Mouse (Mus musculus) heart, adult 2 months (tissue): ENCODE data around the gene Fhad1. TPM values are rescaled to one million over a fixed set of nuclear protein-coding genes. Genes with fewer than 3 reads are reported as not detected.

Experiments used
- DNase-seq, 2 experiments: peaks; one replicate each; pipeline ENCODE4 v3.0.0; 2021
- H3K27ac ChIP-seq: fragments of 200-600 bp; 2 replicates; pipeline ENCODE4 v1.8.1; 2022
- H3K27me3 ChIP-seq: fragments of 200-500 bp; 2 replicates; pipeline ENCODE4 v1.6.1; 2012; ENCODE audit warnings: mild to moderate bottlenecking, low read length, inconsistent platforms, mixed read lengths; ENCODE audit not compliant: control insufficient read depth, insufficient read depth
- H3K36me3 ChIP-seq: fragments of 200-500 bp; 2 replicates; pipeline ENCODE4 v1.6.1; 2012; ENCODE audit warnings: low read length, inconsistent platforms; ENCODE audit not compliant: control insufficient read depth, insufficient read depth
- H3K4me1 ChIP-seq: fragments of 200-500 bp; 2 replicates; pipeline ENCODE4 v1.6.1; 2011; ENCODE audit warnings: low read length; ENCODE audit not compliant: control insufficient read depth, insufficient read depth
- H3K4me3 ChIP-seq: fragments of 200-600 bp; 2 replicates; pipeline ENCODE4 v1.8.1; 2022
- H3K79me2 ChIP-seq: fragments of 200-500 bp; replicated peaks from 2 replicates; pipeline ENCODE4 v1.6.1; 2012; ENCODE audit warnings: mild to moderate bottlenecking, inconsistent platforms, low read length, moderate library complexity, mixed read lengths; ENCODE audit not compliant: control insufficient read depth, insufficient read depth
- H3K9ac ChIP-seq: fragments of 200-500 bp; 2 replicates; pipeline ENCODE4 v1.6.1; 2012; ENCODE audit warnings: low read depth, mild to moderate bottlenecking, control low read depth, inconsistent platforms, low read length, mixed read lengths
- CTCF ChIP-seq: fragments of 200-600 bp; IDR thresholded peaks from 2 replicates; pipeline ENCODE4 v1.8.1; 2022; ENCODE audit warnings: antibody characterized with exemption, mild to moderate bottlenecking, moderate library complexity
- EP300 ChIP-seq: fragments of 200-500 bp; IDR thresholded peaks from 2 replicates; pipeline ENCODE4 v1.6.1; 2011; ENCODE audit warnings: low read depth, low read length, control low read depth; ENCODE audit not compliant: insufficient read depth
- POLR2A ChIP-seq: fragments of 200-500 bp; IDR thresholded peaks from 2 replicates; pipeline ENCODE4 v1.6.1; 2011; ENCODE audit warnings: mild to moderate bottlenecking, low read depth, low read length, control low read depth; ENCODE audit not compliant: insufficient read depth
- WGBS: fragments of 180-500 bp; shearing (Covaris S2); methylation state at CpG from one replicate; pipeline ENCODE4 v1.1.7; 2018; 5-methylcytosine and 5-hydroxymethylcytosine counted together
- intact Hi-C: fragments of 180-260 bp; cut with DNase I; formaldehyde crosslinking; loops from one replicate; pipeline ENCODE4 v1.15.1; 2025
- polyA plus RNA-seq: library from polyadenylated mRNA; depleted of rRNA; stranded (reverse); fragments of >200 nt; gene quantifications from 2 replicates; pipeline ENCODE4 v1.2.3, GENCODE M21; 2012
- total RNA-seq, 2 experiments: library from RNA; stranded (reverse); gene quantifications; 2 replicates each; pipeline ENCODE4 v1.2.3; 2021

Fhad1 gene
- total and polyA plus RNA-seq, 3 experiments = 0.47 to 0.55 (median 0.53) TPM

- intact Hi-C loops = loop anchor here (1.0 to 5.0 kb wide), 2 partner anchors 86 to 101 kb away; partner anchors contain the start of gene Efhd2
- peaks cover 6% of the 10 kb centered on the region; the same call in 1 of the 2 replicates for H3K4me1 ChIP-seq
- no peaks in the 10 kb centered on the region for H3K36me3 ChIP-seq
- H3K27ac ChIP-seq = peak overlapping the region; percentile 30; the same call in 1 of the 2 replicates
- H3K27me3 ChIP-seq = no peaks in the 10 kb centered on the region
- DNase-seq = peak; percentile 45 to 47
- TF ChIP-seq EP300 (no peak), POLR2A (peak; percentile 62), CTCF (no peak)
- no peaks in the 10 kb centered on the region for H3K79me2 ChIP-seq
- 54% methylated on average over 7 of the region's 7 CpGs for WGBS
- no peak overlapping the region for H3K9ac ChIP-seq
- H3K4me3 ChIP-seq = no peak overlapping the region
These were observed 56.1 kb downstream of the Fhad1 start for GRCm38 (mm10) chr4:141958614-141959375.

GRCm38 (mm10) chr4:141958188-141958587 is 56.7 kb downstream of the Fhad1 start:
- TF ChIP-seq POLR2A = no peak
- TF ChIP-seq CTCF = peak; percentile 91
- TF ChIP-seq EP300 = peak; percentile 55; the same call in 1 of the 2 replicates
- H3K4me1 ChIP-seq = peaks cover 6% of the 10 kb centered on the region; the same call in 1 of the 2 replicates
- WGBS = 7% methylated on average over 9 of the region's 9 CpGs
- H3K79me2 ChIP-seq = no peaks in the 10 kb centered on the region
- H3K9ac ChIP-seq = no peak overlapping the region
- no peak overlapping the region for H3K4me3 ChIP-seq
- H3K27me3 ChIP-seq = no peaks in the 10 kb centered on the region
- DNase-seq = peak; percentile 63 to 83
- intact Hi-C loops = loop anchor here (1.0 to 5.0 kb wide), 2 partner anchors 86 to 101 kb away; partner anchors contain the start of gene Efhd2
- no peaks in the 10 kb centered on the region for H3K36me3 ChIP-seq
- H3K27ac ChIP-seq = peak overlapping the region; percentile 30; the same call in 1 of the 2 replicates

- H3K4me3 ChIP-seq = no peak overlapping the region
- WGBS = 32% methylated on average over 11 of the region's 11 CpGs
- H3K27ac ChIP-seq = no peak overlapping the region
- intact Hi-C loops = loop anchor here (1.0 to 5.0 kb wide), 2 partner anchors 85 to 100 kb away; partner anchors contain the start of gene Efhd2
- H3K4me1 ChIP-seq = peaks cover 6% of the 10 kb centered on the region; the same call in 1 of the 2 replicates
- H3K36me3 ChIP-seq = no peaks in the 10 kb centered on the region
- no peak overlapping the region for H3K9ac ChIP-seq
- TF ChIP-seq POLR2A (no peak), EP300 (no peak), CTCF (no peak)
- no peaks in the 10 kb centered on the region for H3K27me3 ChIP-seq
- DNase-seq = peak in 1 of 2 experiments; percentile 31
- no peaks in the 10 kb centered on the region for H3K79me2 ChIP-seq
These were observed 57.1 kb downstream of the Fhad1 start for GRCm38 (mm10) chr4:141957740-141958139.

- TF ChIP-seq EP300 (no peak), CTCF (no peak), POLR2A (no peak)
- H3K36me3 ChIP-seq = no peaks in the 10 kb centered on the region
- H3K4me1 ChIP-seq = peaks cover 9% of the 10 kb centered on the region; the same call in 1 of the 2 replicates
- WGBS = 94% methylated on average over 5 of the region's 5 CpGs
- H3K4me3 ChIP-seq = no peak overlapping the region
- intact Hi-C loops = loop anchor here (5.0 kb wide), 1 partner anchor 85 kb away; the partner anchor contains the start of gene Efhd2
- no peak overlapping the region for H3K27ac ChIP-seq
- H3K27me3 ChIP-seq = no peaks in the 10 kb centered on the region
- H3K79me2 ChIP-seq = no peaks in the 10 kb centered on the region
- no peak overlapping the region for H3K9ac ChIP-seq
- DNase-seq = no peak
These were observed 58.0 kb downstream of the Fhad1 start for GRCm38 (mm10) chr4:141956931-141957330.

- H3K4me3 ChIP-seq = no peak overlapping the region
- peaks cover 10% of the 10 kb centered on the region; the same call in 1 of the 2 replicates for H3K4me1 ChIP-seq
- H3K27ac ChIP-seq = no peak overlapping the region
- WGBS = 74% methylated on average over 16 of the region's 16 CpGs
- intact Hi-C loops = loop anchor here (5.0 kb wide), 1 partner anchor 83 kb away; the partner anchor contains the start of gene Efhd2
- H3K27me3 ChIP-seq = no peaks in the 10 kb centered on the region
- TF ChIP-seq CTCF (no peak), POLR2A (no peak), EP300 (no peak)
- H3K36me3 ChIP-seq = no peaks in the 10 kb centered on the region
- no peak for DNase-seq
- H3K79me2 ChIP-seq = no peaks in the 10 kb centered on the region
- H3K9ac ChIP-seq = no peak overlapping the region
These were observed 59.8 kb downstream of the Fhad1 start for GRCm38 (mm10) chr4:141954770-141955720.
